Mouse (Mus musculus) ES-Bruce4 (cell line): ENCODE measurements around the gene Ush2a. TPM values are rescaled to one million over a fixed set of nuclear protein-coding genes. Genes with fewer than 3 reads are reported as not detected.
A peak's percentile ranks its signal among the peaks of the same experiment; 100 is the strongest.

Experiments used
- H3K27ac ChIP-seq: 2 replicates; pipeline ENCODE4 v1.5.1; 2012; ENCODE audit warnings: low read length, inconsistent platforms; ENCODE audit not compliant: insufficient read depth
- H3K27me3 ChIP-seq: 2 replicates; pipeline ENCODE4 v1.6.1; 2012; ENCODE audit warnings: mild to moderate bottlenecking, low read length, inconsistent platforms; ENCODE audit not compliant: control insufficient read depth, poor library complexity, insufficient read depth, severe bottlenecking
- H3K36me3 ChIP-seq: 2 replicates; pipeline ENCODE4 v1.6.1; 2012; ENCODE audit warnings: inconsistent platforms, mild to moderate bottlenecking, low read length, moderate library complexity; ENCODE audit not compliant: control insufficient read depth, poor library complexity, insufficient read depth, severe bottlenecking
- H3K4me1 ChIP-seq: one replicate; pipeline ENCODE4 v1.8.1; 2011; ENCODE audit warnings: low read length; ENCODE audit not compliant: control insufficient read depth, insufficient read depth
- H3K4me3 ChIP-seq: 2 replicates; pipeline ENCODE4 v1.5.1; 2011; ENCODE audit warnings: low read depth, mild to moderate bottlenecking, low read length
- H3K9ac ChIP-seq: 2 replicates; pipeline ENCODE4 v1.6.1; 2012; ENCODE audit warnings: low read depth, mild to moderate bottlenecking, inconsistent platforms; ENCODE audit not compliant: poor library complexity, severe bottlenecking
- H3K9me3 ChIP-seq: replicated peaks from 2 replicates; pipeline ENCODE4 v1.6.1; 2012; ENCODE audit warnings: mild to moderate bottlenecking, low read length, inconsistent platforms; ENCODE audit not compliant: control insufficient read depth, poor library complexity, insufficient read depth, severe bottlenecking
- CTCF ChIP-seq: IDR thresholded peaks from one replicate; pipeline ENCODE4 v1.8.1; 2011; ENCODE audit warnings: low read depth, low read length
- EP300 ChIP-seq: IDR thresholded peaks from 2 replicates; pipeline ENCODE4 v1.6.1; 2011; ENCODE audit warnings: low read depth, low read length; ENCODE audit not compliant: insufficient read depth
- POLR2A ChIP-seq: IDR thresholded peaks from one replicate; pipeline ENCODE4 v1.8.1; 2011; ENCODE audit warnings: low read length; ENCODE audit not compliant: insufficient read depth
- polyA plus RNA-seq: library from polyadenylated mRNA; stranded (reverse); fragments of >200 nt; gene quantifications from 2 replicates; pipeline ENCODE4 v1.2.4, GENCODE M21; 2011; ENCODE audit warnings: low read depth; ENCODE audit not compliant: missing spikeins, insufficient read depth, insufficient read length

Gene Ush2a
- polyA plus RNA-seq, 1 experiment, result not detected

GRCm38 (mm10) chr1:188951091-188951490 is 689.3 kb downstream of the Ush2a start:
- Histone ChIP-seq H3K9ac (no peak overlapping the region), H3K36me3 (no peaks in the 10 kb centered on the region), H3K4me1 (no peaks in the 10 kb centered on the region), H3K9me3 (no peaks in the 10 kb centered on the region), H3K27me3 (no peaks in the 10 kb centered on the region), H3K4me3 (no peak overlapping the region), H3K27ac (no peak overlapping the region)
- TF ChIP-seq CTCF, result no peak
- no peak for TF ChIP-seq EP300
- no peak for TF ChIP-seq POLR2A

GRCm38 (mm10) chr1:188952501-188952900 is 690.7 kb downstream of the Ush2a start:
- H3K4me1 ChIP-seq, result no peaks in the 10 kb centered on the region
- H3K9ac ChIP-seq, result no peak overlapping the region
- H3K36me3 ChIP-seq, result no peaks in the 10 kb centered on the region
- TF ChIP-seq EP300 (no peak), CTCF (no peak), POLR2A (no peak)
- no peaks in the 10 kb centered on the region for H3K27me3 ChIP-seq
- no peak overlapping the region for H3K4me3 ChIP-seq
- no peak overlapping the region for H3K27ac ChIP-seq
- H3K9me3 ChIP-seq, result no peaks in the 10 kb centered on the region

DNA sequence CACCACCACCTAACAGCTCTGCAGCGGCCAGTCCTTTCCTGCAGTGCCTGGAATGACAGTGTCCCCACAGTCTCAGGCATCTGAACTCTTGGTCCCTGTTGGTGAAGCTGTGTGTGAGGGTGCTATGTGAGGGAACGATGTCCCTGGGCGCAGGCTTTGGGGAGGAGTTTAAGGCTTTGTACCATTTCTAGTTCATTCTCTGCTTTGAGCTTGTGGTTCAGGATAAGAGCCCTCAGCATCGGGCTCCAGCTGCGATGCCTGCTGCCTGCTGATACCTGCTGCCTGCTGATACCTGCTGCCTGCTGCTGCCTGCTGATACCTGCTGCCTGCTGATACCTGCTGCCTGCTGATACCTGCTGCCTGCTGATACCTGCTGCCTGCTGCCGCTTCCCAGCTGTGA is 711.3 kb downstream of the Ush2a start:
- Histone ChIP-seq H3K4me3 (no peak overlapping the region), H3K36me3 (peaks cover 48% of the 10 kb centered on the region), H3K27me3 (no peaks in the 10 kb centered on the region), H3K27ac (no peak overlapping the region), H3K9me3 (no peaks in the 10 kb centered on the region), H3K4me1 (no peaks in the 10 kb centered on the region), H3K9ac (no peak overlapping the region)
- TF ChIP-seq EP300, result no peak

- H3K36me3 ChIP-seq, result peaks cover 52% of the 10 kb centered on the region
- H3K4me1 ChIP-seq, result no peaks in the 10 kb centered on the region
- no peak overlapping the region for H3K4me3 ChIP-seq
- H3K27ac ChIP-seq, result no peak overlapping the region
- no peaks in the 10 kb centered on the region for H3K27me3 ChIP-seq
- no peak for TF ChIP-seq EP300
- TF ChIP-seq POLR2A, result no peak
- no peak for TF ChIP-seq CTCF
- H3K9ac ChIP-seq, result no peak overlapping the region
- H3K9me3 ChIP-seq, result no peaks in the 10 kb centered on the region
Measured at GRCm38 (mm10) chr1:188973926-188974325, 712.1 kb downstream of the Ush2a start.

- Histone ChIP-seq H3K27ac (no peak overlapping the region), H3K9ac (no peak overlapping the region), H3K4me3 (no peak overlapping the region), H3K9me3 (no peaks in the 10 kb centered on the region), H3K36me3 (peaks cover 49% of the 10 kb centered on the region), H3K27me3 (no peaks in the 10 kb centered on the region), H3K4me1 (no peaks in the 10 kb centered on the region)
- TF ChIP-seq CTCF (peak; percentile 79), POLR2A (no peak)
Measured at GRCm38 (mm10) chr1:188980050-188980449, 718.2 kb downstream of the Ush2a start.

GRCm38 (mm10) chr1:188993218-188993617 is 731.4 kb downstream of the Ush2a start:
- Histone ChIP-seq H3K27me3 (no peaks in the 10 kb centered on the region), H3K9ac (no peak overlapping the region), H3K36me3 (peaks cover 23% of the 10 kb centered on the region), H3K27ac (no peak overlapping the region), H3K4me1 (peaks cover 7% of the 10 kb centered on the region), H3K9me3 (no peaks in the 10 kb centered on the region), H3K4me3 (no peak overlapping the region)
- TF ChIP-seq CTCF, result no peak
- no peak for TF ChIP-seq POLR2A
- TF ChIP-seq EP300, result no peak

DNA sequence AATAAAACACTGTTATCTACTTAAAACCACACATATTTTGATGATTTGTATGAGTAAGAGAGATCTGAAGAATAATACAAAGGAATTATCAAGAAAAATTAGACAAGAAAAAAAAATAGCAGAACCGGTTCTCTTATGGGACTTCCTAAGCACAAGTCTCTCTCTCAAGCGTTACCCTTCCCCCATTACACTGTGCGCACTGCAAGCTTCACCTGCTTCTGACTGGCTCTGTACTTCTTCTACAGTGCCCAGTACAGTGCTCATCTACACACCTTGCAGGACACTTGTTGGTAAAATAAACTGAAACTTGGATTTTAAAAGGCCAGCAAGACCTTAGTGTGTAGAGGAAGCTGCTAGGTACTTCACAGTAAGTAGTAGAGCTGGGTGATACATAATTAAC is 736.1 kb downstream of the Ush2a start:
- no peak for TF ChIP-seq CTCF
- TF ChIP-seq EP300, result no peak
- no peak for TF ChIP-seq POLR2A
- Histone ChIP-seq H3K9ac (no peak overlapping the region), H3K27ac (peak overlapping the region; percentile 80)

More for the DNA sequence above, 736.1 kb downstream of the Ush2a start:
- peaks cover 12% of the 10 kb centered on the region for H3K36me3 ChIP-seq
- H3K9me3 ChIP-seq, result no peaks in the 10 kb centered on the region
- H3K27me3 ChIP-seq, result no peaks in the 10 kb centered on the region
- peaks cover 11% of the 10 kb centered on the region for H3K4me1 ChIP-seq
- H3K4me3 ChIP-seq, result no peak overlapping the region
